Mouse (Mus musculus) liver (tissue): ENCODE data around the gene Cnr2.

Experiments used
- DNase-seq: peaks from one replicate; pipeline ENCODE4 v3.0.0-alpha.2; 2020; ENCODE audit warnings: mixed read lengths

The Cnr2 gene

GRCm38 (mm10) chr4:135967086-135967760 lies 72.0 kb downstream of the Cnr2 start:
- no peak for DNase-seq

DNA sequence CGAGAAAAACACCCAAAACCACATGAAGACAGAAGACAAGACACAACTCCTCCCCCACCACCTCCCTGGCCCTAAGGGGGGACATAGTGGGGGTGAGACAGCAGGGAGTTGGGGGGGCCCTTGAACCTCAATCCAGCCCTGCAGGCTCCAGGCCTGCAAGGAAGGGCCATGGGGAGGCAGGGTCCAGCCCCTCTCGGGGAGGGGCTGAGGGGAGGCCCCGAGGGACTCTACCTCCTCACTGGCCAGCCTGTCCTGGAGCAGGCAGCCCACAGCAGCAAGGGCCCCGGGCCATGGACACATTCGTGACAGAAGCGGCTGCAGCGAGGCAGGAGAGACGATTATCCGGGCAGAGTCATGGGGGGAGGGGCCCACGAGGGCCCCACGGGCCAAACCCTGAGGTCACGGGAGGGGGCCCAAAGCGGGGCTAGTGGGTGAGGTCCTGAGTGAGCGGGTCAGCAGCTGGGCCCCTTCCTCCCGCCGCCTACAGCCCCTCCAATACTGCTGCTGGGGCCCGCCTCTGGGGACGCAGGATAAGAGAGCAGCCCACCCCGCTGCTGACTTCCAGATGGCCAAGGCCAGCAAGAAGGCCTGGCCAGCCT lies 73.2 kb downstream of the Cnr2 start:
- no peak for DNase-seq

DNA sequence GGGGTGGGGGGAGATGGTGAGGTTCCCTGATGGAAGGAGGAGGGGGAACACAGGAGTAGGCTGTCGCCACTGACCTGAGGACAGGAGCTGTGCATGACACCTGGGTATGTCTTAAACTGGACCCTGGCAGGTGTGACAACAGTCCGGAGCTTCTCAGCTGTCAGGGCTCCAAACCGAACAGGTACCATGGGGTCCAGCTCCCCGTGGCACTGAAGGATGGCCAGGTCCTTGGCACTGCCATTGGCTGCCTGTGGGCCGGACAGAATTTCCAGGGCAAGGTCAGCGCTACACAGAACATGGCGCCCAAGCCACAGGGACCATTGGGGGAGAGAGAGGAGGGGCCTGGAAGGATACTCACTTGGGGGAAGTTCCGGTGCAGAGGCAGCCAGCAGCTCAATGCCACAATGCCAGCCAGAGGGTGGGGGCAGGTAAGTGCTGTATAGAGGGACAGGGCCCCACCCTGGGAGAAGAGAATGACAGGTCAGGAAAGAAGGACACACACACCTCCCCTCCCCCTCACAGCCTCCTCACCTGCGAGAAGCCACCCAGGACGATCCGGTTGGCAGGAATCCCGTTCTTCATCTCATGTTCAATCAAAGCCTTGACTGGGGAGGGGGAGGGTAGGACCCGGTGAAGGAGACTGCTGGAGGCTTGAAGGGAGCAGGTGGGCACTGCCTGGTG lies 74.0 kb downstream of the Cnr2 start:
- no peak for DNase-seq
